Mouse (Mus musculus): ENCODE data around the gene Tyro3. TPM values are rescaled to one million over a fixed set of nuclear protein-coding genes. Genes with fewer than 3 reads are reported as not detected.

The Tyro3 gene
- polyA plus RNA-seq, 1 experiment from 2014 or later, result 34.6 TPM

DNA sequence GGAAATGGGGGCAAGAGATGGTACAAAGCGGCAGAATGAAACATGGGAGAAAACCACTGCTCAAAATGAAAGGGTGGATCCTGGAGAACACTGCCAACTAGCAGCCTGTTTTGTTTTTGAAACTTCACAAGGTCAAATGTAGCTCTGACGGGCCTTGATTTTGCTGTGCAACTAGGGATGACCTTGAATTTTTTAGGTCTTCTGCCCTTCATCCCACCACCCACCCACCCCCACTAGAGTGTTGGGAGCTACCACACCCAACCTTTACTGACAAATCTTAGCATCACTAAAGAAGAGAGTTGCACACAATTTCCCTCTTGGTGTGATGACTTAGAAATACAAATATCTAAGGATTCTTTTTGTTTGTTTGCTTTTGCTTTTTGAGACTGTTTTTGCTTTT is 7.5 kb upstream of the Tyro3 start:
- Histone ChIP-seq H3K9ac (replicated peaks) (no peak overlapping the region), H3K9me3 (no peaks in the 10 kb centered on the region), H3K4me1 (replicated peaks) (peaks cover 7% of the 10 kb centered on the region; the same call in 1 of the 2 replicates), H3K36me3 (peaks cover 3% of the 10 kb centered on the region), H3K27me3 (0 out of 2 replicates have a peak, but pooled peaks cover 5% of the 10 kb centered on the region), H3K4me3 (replicated peaks) (no peak overlapping the region), H3K27ac (no peak overlapping the region), H3K4me2 (no peak overlapping the region)
- ATAC-seq (ENCODE audit: insufficient number of reproducible peaks, insufficient read depth, low FRiP score, low TSS enrichment, low read depth), result no peak
- 82% methylated on average over 2 of the region's 2 CpGs for WGBS

DNA sequence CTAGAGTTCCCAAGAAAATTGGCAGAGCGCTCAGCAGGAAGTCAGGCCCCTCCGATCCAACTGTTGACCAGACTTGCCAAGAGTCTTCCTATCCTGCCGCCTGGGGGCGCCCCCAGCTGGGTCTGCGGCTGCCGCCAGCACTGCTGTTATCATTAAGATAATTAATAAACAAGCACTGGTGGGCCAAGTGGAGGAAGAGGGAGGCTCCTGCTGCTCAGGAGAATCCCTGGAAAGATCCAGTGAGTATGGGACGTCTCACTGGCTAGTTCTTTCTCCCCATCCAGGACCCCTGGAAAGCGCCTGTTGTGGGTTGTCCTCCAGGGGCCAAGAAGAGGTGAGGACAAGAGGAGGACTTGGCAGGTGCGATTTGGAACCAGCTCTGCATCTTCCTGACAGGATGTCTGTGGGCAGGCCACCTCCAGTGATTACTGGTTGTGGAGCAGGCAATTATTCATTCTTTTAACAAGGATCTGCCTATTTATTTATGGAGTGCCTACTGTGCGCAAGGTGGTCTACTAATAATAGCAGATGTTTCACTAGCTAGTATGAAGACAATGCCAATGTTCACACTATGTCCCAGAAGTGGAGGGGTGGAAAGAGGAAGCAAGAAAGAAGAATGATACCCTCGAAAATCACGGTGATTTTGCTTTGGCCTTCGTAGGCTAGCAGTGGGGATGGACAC is 854 bp downstream of the Tyro3 start:
- Histone ChIP-seq H3K9ac (replicated peaks) (no peak overlapping the region), H3K4me1 (replicated peaks) (peaks cover 30% of the 10 kb centered on the region), H3K4me3 (replicated peaks) (no peak overlapping the region), H3K27ac (no peak overlapping the region), H3K36me3 (peaks cover 3% of the 10 kb centered on the region; the same call in 1 of the 2 replicates), H3K4me2 (peak overlapping the region; percentile 88), H3K9me3 (no peaks in the 10 kb centered on the region), H3K27me3 (peaks cover 27% of the 10 kb centered on the region)
- 14% methylated on average over 13 of the region's 13 CpGs for WGBS
- no peak for ATAC-seq (ENCODE audit: insufficient number of reproducible peaks, insufficient read depth, low FRiP score, low TSS enrichment, low read depth)

DNA sequence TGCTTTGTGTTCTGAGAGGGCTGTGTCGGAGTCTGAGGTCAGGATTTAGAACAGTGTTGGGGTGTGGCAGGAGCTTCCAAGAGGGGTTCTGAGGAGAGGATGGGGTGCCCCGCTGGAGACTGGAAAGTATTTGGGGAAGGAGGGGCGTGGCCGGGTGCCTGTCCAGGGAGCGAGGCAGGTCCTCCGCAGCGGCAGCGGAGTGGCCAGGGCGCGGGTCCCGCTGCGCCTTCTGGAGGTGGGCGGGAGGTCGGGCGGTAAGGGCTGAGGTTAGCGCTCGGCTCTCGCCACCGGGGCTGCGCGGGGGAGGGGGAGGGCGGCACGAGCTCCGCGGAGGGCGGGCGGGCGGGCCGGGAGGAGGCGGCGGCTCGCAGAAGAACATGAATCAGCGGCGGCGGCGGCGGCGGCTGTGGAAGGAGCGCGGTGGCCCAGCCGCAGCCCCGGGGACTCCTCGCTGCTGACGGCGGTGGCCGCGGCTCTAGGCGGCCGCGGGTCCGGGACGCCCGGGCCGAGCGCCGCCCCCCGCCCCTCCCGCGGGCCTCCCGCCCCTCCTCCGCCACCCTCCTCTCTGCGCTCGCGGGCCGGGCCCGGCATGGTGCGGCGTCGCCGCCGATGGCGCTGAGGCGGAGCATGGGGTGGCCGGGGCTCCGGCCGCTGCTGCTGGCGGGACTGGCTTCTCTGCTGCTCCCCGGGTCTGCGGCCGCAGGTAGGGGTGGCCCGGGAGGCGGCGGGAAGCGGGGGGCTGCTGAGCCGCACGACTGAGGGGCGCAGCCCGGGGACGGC is 1.8 kb downstream of the Tyro3 start:
- no peaks in the 10 kb centered on the region for H3K9me3 ChIP-seq
- H3K9ac ChIP-seq (replicated peaks), result peak overlapping the region; percentile 96
- peaks cover 39% of the 10 kb centered on the region for H3K4me1 ChIP-seq (replicated peaks)
- H3K4me2 ChIP-seq, result peak overlapping the region; percentile 88
- H3K36me3 ChIP-seq, result peaks cover 11% of the 10 kb centered on the region
- H3K27me3 ChIP-seq, result peaks cover 26% of the 10 kb centered on the region
- peak overlapping the region; percentile 93 for H3K4me3 ChIP-seq (replicated peaks)
- peak; percentile 57; the same call in 1 of the 2 replicates for ATAC-seq (ENCODE audit: insufficient number of reproducible peaks, insufficient read depth, low FRiP score, low TSS enrichment, low read depth)
- WGBS, result under 1% methylated on average over 56 of the region's 89 CpGs
- H3K27ac ChIP-seq, result peak overlapping the region; percentile 76

DNA sequence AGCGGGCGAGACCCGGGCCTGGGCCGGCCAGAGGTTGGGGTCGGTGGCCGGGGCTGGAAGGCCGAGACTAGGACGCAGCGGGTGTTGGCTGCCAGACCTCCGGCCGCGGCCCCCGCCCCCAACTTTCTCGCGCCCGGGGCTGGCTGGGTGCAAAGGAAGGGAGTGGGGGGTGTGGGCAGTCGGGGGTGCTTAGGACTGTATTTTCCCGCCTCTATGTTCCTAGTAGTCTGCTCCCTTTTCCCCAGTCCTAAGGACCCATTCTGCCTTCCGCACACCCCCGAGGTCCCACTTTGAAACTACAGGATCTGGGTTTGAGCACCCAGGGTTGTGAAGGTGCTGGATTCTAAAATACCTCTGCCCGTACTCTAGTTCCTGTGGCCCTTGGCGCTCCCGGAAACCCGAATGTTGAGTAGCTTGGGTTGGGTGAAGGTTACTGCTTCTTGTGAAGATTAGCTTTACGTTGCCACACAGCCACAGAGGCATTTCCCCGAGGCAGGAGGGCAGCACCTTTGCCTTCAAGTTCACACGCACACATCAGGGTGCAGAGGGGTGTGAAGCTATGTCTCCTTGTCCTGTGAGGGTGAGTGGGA is 2.5 kb downstream of the Tyro3 start:
- no peaks in the 10 kb centered on the region for H3K9me3 ChIP-seq
- H3K36me3 ChIP-seq, result peaks cover 18% of the 10 kb centered on the region
- H3K9ac ChIP-seq (replicated peaks), result peak overlapping the region; percentile 96
- peak overlapping the region; percentile 76 for H3K27ac ChIP-seq
- peaks cover 46% of the 10 kb centered on the region for H3K4me1 ChIP-seq (replicated peaks)
- peak overlapping the region; percentile 93 for H3K4me3 ChIP-seq (replicated peaks)
- ATAC-seq (ENCODE audit: insufficient number of reproducible peaks, insufficient read depth, low FRiP score, low TSS enrichment, low read depth), result 0 out of 2 replicates have a peak, but pooled peaks have one; percentile 8
- WGBS, result under 1% methylated on average over 24 of the region's 27 CpGs
- peak overlapping the region; percentile 88 for H3K4me2 ChIP-seq
- H3K27me3 ChIP-seq, result peaks cover 22% of the 10 kb centered on the region

DNA sequence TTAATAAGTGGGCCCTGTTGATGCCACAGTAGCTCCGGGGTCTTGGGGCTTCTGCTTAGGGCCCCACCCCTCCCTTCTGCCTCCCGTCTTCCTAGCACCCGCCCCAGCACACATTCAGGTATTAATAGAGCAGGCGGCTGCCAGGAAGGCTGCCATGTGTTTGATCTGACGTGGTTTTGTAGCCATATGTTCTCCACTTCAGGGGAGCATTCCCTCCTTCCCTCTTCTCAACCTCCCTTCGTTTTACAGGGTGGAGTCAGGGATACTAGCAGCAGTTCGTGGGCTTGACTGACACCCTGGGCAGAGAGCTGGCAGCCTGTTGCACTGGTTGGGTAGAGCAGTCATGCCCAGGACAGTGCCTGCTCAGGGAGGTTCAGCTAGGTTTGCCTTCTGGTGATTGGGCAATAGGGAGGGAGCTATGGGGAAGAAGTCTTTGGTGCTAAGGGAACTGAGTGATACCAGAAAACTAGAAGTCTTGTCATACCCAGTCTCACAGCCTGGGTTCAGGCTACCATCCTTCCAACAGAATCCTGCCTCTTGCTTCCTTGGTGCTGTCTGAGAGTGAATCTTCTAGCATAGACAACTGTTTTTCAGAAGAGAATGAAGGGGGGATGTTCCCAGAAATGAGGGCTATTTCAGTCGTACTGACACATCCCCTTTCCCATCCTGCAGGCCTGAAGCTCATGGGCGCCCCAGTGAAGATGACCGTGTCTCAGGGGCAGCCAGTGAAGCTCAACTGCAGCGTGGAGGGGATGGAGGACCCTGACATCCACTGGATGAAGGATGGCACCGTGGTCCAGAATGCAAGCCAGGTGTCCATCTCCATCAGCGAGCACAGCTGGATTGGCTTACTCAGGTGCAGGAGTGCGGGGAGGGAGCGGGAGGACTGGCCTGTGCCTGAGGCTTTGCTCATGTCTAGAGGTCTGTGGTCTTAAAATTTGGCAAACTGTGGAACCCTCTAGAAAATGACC is 3.6 kb downstream of the Tyro3 start:
- H3K36me3 ChIP-seq, result peaks cover 29% of the 10 kb centered on the region
- H3K4me1 ChIP-seq (replicated peaks), result peaks cover 46% of the 10 kb centered on the region
- H3K4me3 ChIP-seq (replicated peaks), result peak overlapping the region; percentile 93
- H3K9me3 ChIP-seq, result no peaks in the 10 kb centered on the region
- peaks cover 22% of the 10 kb centered on the region for H3K27me3 ChIP-seq
- H3K4me2 ChIP-seq, result peak overlapping the region; percentile 88
- peak overlapping the region; percentile 27; the same call in 1 of the 2 replicates for H3K9ac ChIP-seq (replicated peaks)
- 47% methylated on average over 15 of the region's 15 CpGs for WGBS
- H3K27ac ChIP-seq, result peak overlapping the region; percentile 23; the same call in 1 of the 2 replicates
- no peak for ATAC-seq (ENCODE audit: insufficient number of reproducible peaks, insufficient read depth, low FRiP score, low TSS enrichment, low read depth)

DNA sequence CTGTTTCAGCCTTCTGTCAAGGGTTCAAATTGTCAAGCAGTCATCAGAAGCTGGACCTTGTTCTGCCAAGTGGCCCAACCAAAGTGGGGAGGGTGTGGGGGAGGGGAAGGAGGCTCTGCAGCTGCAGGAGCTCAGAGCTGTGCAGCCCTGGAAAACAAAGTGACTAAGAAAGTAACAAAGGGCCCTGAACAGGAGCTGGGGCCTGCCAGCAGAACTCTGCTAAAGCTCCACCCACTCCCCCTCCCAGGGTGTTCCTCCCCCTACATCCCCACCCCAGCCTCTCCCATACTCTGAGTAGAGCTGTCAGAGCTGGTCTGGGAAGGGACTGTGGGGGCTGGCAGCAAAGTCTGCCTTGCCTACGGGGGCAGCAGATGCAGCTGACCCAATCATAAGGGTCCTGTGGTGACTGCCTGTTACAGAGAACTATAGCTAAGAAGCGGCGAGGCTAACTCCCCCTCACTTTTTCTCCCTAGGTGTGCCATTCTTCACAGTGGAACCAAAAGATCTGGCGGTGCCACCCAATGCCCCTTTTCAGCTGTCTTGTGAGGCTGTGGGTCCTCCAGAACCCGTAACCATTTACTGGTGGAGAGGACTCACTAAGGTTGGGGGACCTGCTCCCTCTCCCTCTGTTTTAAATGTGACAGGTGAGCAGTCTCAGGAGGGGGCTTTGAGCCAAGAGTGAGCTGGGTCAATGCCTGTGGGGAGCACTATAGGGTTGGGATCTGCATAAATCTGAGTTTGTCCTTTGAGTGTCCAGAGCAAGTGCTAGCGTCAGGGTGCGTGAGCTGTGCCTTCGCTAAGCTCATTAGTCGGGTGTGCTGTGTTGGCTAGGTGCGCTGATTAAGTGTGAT is 5.5 kb downstream of the Tyro3 start:
- H3K4me3 ChIP-seq (replicated peaks), result no peak overlapping the region
- no peaks in the 10 kb centered on the region for H3K9me3 ChIP-seq
- peak overlapping the region; percentile 28; the same call in 1 of the 2 replicates for H3K9ac ChIP-seq (replicated peaks)
- ATAC-seq (ENCODE audit: insufficient number of reproducible peaks, insufficient read depth, low FRiP score, low TSS enrichment, low read depth), result peak; percentile 61
- WGBS, result 43% methylated on average over 10 of the region's 10 CpGs
- H3K4me2 ChIP-seq, result peak overlapping the region; percentile 20
- H3K4me1 ChIP-seq (replicated peaks), result peaks cover 56% of the 10 kb centered on the region
- peak overlapping the region; percentile 70 for H3K27ac ChIP-seq
- peaks cover 6% of the 10 kb centered on the region for H3K27me3 ChIP-seq
- H3K36me3 ChIP-seq, result peaks cover 45% of the 10 kb centered on the region

DNA sequence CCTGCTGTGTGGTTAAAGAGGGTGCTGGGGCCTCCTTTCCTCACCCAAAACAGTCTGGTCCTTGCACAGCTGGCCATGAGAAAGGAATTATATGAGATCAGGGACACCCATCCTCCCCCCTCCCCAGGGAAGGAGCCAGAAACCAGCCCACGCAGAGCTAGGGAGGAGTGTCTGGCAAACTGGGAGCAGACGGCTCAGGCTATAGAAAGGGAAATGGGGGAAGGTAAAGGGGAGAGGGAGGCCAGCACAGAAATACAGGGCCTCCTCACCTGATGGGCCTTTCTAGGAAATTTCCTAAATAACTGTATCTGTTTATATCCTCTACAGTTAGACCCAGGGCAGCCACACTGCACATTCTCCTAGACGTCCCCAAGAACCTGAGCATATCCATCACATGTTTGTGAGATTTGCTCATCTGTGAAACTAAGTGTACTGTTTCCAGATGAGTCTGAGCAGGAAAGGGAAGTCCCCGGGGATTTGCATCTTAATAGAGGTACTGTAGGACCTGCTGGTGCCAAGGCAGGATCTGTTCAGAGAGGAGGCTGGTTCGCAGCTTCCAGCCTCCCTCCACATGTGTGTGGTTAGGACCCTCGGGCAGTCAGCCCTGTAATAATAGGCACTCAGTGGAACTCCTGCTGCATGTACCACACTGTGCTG is 6.2 kb downstream of the Tyro3 start:
- no peaks in the 10 kb centered on the region; the same call in 1 of the 2 replicates for H3K27me3 ChIP-seq
- H3K9me3 ChIP-seq, result no peaks in the 10 kb centered on the region
- H3K36me3 ChIP-seq, result peaks cover 53% of the 10 kb centered on the region
- ATAC-seq (ENCODE audit: insufficient number of reproducible peaks, insufficient read depth, low FRiP score, low TSS enrichment, low read depth), result no peak; the same call in 1 of the 2 replicates
- no peak overlapping the region for H3K4me3 ChIP-seq (replicated peaks)
- H3K4me2 ChIP-seq, result no peak overlapping the region
- H3K9ac ChIP-seq (replicated peaks), result 0 out of 2 replicates have a peak overlapping the region, but pooled peaks have one; percentile 8
- H3K4me1 ChIP-seq (replicated peaks), result peaks cover 56% of the 10 kb centered on the region
- WGBS, result 32% methylated on average over 6 of the region's 6 CpGs
- H3K27ac ChIP-seq, result peak overlapping the region; percentile 70; the same call in 1 of the 2 replicates

DNA sequence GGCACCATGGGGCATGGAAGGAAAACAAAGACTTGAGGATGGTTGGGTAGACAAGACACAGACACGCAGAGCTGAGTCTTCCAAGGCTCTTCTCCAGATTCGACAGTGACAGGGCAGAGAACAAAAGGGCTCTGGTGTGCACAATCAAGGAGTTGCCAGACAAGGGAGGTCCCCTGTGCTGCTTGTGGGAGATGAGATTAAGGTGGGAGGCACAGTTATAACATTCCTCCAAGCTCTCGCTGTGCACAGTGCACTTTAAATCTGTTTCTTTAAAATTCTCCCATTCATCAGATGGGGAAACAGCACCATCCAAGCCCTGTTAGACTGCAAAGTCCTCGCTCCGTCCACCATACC is 6.7 kb downstream of the Tyro3 start:
- no peak overlapping the region for H3K9ac ChIP-seq (replicated peaks)
- no peak overlapping the region for H3K4me3 ChIP-seq (replicated peaks)
- peaks cover 58% of the 10 kb centered on the region for H3K36me3 ChIP-seq
- H3K4me2 ChIP-seq, result no peak overlapping the region
- 64% methylated on average over 5 of the region's 5 CpGs for WGBS
- no peaks in the 10 kb centered on the region for H3K9me3 ChIP-seq
- no peak overlapping the region for H3K27ac ChIP-seq
- ATAC-seq (ENCODE audit: insufficient number of reproducible peaks, insufficient read depth, low FRiP score, low TSS enrichment, low read depth), result no peak
- no peaks in the 10 kb centered on the region; the same call in 1 of the 2 replicates for H3K27me3 ChIP-seq
- peaks cover 56% of the 10 kb centered on the region for H3K4me1 ChIP-seq (replicated peaks)

DNA sequence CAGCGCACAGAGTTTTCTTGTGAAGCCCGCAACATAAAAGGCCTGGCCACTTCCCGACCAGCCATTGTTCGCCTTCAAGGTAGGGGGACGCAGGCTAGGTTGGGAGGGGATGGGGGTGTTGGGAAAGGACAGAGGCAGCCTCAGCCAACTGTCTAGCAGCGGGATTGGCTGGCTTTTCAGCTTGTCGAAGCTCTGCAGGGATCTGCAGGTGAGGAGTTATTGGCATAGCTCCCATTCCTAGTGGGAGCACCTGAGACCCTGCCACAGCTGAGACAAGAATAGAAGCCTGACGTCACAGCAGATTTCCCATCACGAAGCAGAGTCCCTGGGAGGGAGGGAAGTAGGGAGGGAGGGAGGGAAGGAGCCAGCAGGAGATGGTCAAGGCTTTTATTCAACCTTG is 7.2 kb downstream of the Tyro3 start:
- WGBS, result 64% methylated on average over 9 of the region's 9 CpGs
- peaks cover 63% of the 10 kb centered on the region for H3K36me3 ChIP-seq
- H3K9me3 ChIP-seq, result no peaks in the 10 kb centered on the region
- no peak overlapping the region for H3K27ac ChIP-seq
- H3K27me3 ChIP-seq, result no peaks in the 10 kb centered on the region
- ATAC-seq (ENCODE audit: insufficient number of reproducible peaks, insufficient read depth, low FRiP score, low TSS enrichment, low read depth), result no peak
- H3K4me2 ChIP-seq, result no peak overlapping the region
- peaks cover 56% of the 10 kb centered on the region for H3K4me1 ChIP-seq (replicated peaks)
- H3K4me3 ChIP-seq (replicated peaks), result no peak overlapping the region
- 0 out of 2 replicates have a peak overlapping the region, but pooled peaks have one; percentile 12 for H3K9ac ChIP-seq (replicated peaks)
